Mouse (Mus musculus): ENCODE results near the gene Arsg. TPM values are rescaled to one million over a fixed set of nuclear protein-coding genes. Genes with fewer than 3 reads are reported as not detected.

Arsg gene
- total RNA-seq, 2 experiments from 2014 or later: 10.6 to 14.2 TPM

DNA sequence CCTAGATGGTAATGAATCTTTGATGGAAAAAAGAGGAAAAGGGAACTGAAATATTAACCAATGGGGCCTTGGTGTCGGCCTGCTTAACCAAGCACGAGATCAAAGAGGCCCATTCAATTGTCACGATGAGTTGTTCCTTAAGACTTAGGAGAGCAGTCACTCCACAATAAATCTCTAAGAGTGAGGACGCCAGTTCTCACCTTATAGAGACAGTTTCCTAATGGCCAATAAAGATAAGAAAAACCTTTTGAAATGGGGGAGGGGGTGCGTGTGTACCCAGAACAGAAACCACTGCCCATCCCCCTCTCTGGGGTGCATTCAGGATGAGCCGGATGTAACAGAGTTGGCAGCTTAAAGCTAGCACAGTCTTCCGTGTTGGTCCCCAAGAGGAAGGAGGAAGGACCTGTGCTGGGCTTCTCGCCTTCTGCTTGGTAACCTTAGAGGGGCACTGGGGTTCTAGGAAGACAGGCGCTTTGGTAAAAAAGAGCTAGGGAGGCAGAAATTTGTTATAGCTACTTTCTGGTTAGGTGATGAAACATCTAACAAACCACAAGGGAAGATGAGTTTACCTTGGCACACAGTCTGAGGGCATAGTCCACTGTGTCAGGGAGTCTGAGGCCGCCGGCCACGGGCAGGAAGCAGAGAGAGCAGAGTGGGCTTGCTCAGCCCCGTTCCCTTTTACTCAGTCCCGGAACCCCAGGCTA, 22.7 kb downstream of the Arsg start:
- DNase-seq: peak; percentile 27

DNA sequence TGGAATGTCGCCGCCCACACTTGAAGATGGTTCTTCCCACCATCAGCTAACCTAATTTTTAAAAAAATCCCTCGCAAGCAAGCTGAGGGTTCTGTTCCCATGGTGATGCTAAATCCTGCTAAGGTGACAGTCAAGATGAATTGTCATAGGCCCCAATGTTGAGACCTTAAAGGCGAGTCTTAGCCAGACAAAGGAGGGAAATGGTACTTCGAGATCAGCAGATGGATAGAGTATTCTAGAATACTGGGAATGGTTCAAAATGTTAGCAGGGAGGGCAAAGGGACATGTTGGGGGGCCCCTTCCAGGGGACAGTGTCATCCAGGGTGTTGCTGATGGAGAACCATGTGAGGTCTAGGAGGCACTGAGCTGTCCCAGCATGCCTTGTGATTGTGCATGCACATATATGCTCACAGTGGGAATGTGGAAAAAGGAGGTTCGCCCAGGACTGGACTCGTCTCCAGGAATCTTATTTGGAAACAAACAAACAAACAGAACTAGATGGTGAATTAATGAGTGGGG, 23.4 kb downstream of the Arsg start:
- DNase-seq: no peak

- DNase-seq: no peak
Observed at GRCm38 (mm10) chr11:109496996-109497714, 24.0 kb downstream of the Arsg start.

DNA sequence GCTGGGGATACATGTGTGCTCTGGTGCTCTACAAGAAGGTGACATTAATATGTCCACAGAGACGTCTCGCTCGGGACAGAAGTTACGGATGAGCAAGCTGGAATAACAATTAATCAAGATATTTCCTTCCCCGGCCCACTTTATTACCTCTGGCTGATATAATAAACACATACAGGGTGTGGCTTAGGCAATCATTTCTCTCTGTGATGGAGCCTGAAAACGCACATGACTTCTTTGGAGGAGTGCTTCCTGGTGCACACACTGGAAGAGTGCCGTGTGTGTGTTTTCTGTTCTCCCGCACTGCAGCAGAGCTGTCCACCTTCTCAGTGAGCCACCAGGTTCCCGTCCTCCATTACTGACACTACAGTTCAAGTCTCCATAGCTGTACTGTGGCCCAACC, 24.8 kb downstream of the Arsg start:
- no peak for DNase-seq

- peak; percentile 27 for DNase-seq
Observed at GRCm38 (mm10) chr11:109500206-109500605, 27.0 kb downstream of the Arsg start.

DNA sequence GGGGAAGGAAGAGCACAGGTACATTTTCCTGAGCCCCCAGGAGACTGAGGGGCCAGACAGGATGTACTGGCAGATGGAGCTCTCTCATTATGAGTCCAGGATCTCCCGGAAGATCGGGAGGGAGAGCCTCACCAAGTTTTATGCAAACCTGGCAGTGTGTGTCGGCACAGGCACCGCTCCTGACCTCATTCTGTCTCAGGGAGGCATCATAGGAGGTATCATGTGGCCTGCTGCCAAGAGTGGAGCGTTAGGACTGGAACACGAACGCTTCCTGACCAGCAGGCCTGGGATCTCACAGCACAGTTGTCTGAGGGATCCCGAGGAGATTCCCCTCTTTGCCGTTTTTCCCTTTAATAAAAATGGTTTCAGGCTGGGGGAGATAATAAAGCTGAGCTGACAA, 31.8 kb downstream of the Arsg start:
- peak; percentile 63 for DNase-seq

DNA sequence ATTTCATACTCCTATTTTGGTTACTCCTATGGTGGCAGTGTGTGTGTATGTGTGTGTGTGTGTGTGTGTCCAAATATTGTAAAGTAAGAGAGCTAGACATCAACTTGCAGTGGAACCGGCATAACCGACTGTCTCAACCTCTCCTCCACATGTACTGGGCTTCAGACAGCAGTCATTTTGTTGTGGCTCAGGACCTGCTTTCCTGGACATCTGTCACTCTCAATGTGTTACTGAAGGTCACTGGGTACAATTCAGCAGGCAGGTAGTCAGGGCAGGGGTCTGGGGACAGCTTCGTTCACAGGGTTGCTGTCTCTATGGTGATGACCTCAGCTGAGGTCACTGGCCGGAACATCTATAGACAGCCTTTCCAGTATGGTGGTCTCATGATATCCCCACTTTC, 32.6 kb downstream of the Arsg start:
- DNase-seq: no peak

DNA sequence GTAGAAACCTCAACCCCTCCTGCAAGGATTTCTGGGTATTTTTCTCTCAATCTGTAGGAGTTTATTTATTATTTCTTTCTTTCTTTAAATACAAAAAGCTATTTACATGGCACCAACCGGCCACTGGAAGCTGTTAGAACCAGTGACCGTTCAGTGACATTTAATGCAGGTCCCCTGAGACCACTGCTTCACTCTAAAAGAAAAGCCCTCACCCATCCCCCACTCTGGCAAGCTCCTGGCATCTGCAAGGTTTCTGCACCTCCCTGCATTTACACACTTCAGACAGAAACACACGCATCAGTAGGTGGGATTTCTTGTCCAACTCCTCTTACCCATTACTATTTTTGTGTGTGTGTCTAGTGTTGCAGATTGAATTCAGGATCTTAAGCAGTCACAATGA, 33.9 kb downstream of the Arsg start:
- DNase-seq: no peak

DNA sequence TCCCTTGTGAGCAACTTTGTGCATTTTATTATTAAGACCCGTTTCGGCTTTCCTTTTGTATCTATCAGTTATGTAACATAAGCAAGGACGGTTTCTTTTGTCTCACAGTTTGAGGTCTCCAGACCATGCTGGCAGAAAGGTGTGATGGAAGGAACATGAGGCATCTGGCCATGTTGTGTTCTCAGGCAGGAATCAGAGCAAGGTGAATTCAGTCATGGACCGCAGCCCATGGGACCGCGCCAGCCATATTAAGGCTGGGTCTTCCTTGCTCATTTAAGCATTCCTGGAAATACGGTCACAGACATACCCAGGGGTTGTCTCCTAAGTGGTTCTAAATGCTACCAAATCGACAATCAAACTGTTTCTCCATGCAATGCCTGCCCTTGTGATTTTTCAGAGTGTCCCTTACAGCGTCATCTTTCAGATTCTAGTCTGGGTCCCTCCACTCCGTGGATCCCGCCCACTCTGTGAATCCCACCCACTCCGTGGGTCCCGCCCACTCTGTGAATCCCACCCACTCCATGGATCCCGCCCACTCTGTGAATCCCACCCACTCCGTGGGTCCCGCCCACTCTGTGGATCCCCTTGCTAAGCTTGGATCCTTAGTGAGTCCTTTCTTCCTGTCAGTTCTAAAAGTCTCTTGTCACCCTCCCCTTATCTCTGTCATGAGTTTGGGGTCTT, 40.0 kb downstream of the Arsg start:
- no peak for DNase-seq

DNA sequence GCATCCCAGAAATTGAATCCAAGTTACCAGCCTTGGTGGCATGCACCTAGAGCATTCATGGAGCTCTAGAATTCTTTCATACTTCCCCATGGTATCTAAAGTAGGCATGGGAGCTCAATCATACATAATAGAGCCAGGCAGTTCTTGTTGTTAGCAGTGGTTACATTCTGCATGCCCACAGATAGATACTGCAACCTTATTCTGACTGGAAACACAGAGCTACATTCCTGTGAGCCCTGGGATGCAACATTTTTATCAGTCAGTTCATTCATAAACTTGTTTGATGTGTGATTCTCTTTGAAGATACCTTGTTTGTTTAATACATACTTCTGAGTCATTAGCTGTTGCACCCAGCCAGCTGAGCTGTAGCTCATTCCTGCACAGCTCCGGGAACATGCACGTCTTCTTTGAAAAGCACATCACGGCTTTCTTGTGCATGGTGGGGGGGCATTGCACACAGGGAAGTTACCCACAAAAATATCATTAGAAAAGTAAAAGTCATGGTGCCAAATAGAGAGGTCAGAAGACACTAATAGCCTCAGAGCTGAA, 41.0 kb downstream of the Arsg start:
- no peak for DNase-seq

- DNase-seq: no peak
Observed at GRCm38 (mm10) chr11:109517330-109517729, 44.2 kb downstream of the Arsg start.

DNA sequence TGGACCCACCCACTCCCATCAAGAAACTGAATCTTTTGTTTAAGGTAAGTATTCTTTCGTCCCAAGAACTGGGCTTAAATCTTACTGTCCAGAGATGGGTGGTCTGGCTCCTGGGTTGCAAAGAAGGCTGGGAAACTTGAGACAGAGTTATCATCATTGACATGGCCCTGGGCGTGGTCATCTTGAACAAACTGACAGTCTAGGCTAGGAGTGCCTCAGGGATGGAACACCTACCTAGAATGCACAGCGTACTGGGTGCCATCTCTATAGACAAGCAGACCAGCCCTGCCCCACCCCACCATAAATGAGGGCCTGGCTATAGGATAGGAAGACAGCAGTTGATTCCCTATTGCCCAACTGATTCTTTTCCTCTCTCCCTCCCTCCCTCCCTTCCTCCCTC, 44.6 kb downstream of the Arsg start:
- DNase-seq: no peak

- no peak for DNase-seq
Observed at GRCm38 (mm10) chr11:109520958-109521357, 47.8 kb downstream of the Arsg start.

DNA sequence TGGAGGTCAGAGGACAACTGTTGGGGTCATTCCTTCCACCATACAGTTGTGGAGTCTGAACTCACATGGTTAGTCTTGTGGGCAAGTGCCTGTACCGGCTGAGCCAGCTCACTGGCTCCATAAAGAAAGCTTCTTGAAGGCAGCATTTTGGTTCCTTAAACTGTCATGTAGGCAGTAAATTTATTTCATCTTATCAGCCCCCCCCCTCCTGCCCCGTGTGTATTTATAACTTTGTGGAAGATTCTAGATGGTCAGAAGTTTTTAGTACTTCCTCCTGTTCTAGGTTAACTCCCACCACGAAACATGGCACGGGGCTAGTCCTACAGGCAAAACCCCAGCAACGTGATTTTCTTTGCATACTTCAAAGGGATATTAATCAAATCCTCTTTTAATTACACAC, 51.7 kb downstream of the Arsg start:
- no peak for DNase-seq

- DNase-seq: no peak
Observed at GRCm38 (mm10) chr11:109525571-109525970, 52.4 kb downstream of the Arsg start.

GRCm38 (mm10) chr11:109530030-109530429, 56.9 kb downstream of the Arsg start:
- DNase-seq: no peak

- no peak for DNase-seq
Observed at GRCm38 (mm10) chr11:109535966-109536365, 62.8 kb downstream of the Arsg start.

GRCm38 (mm10) chr11:109536939-109537338, 63.8 kb downstream of the Arsg start:
- DNase-seq: no peak

DNA sequence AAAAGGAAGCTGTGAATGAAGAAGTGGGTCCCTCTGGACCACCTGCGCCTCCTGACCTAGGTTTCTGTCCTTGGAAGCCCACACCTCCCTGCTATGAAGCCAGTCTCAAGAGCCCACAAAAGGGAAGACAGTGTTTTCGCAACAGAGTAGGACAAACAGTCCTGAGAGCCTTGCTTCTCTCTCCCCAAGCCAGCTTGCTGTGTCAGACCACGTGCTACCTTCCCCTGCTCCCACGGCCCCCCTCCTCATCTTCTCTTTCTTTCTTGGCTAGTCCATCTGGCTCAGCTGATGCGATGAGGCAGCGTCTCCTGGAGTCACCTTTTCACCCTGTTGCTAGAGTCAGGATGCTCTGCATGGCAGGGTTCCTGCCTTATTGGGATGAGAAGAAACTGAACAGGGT, 66.1 kb downstream of the Arsg start:
- no peak for DNase-seq

DNA sequence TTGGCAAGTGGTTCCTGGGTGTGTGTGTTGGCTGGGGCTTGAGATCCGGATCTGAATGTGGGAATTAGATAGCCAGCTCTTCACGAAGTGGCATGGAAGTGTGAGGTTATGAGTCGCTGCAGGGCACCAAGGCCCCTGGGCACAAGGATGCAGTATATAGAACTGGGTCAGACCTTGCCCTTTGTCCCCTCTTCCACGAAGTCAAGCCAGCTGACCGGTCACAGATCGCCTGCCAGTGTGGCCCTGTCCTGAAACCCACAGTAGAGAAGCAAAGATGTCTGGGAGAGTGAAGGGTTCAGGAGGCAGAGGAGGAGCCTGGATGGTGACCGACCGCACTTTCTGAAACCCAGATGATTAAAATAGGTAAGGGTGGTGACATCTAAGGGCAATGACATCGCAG, 70.3 kb downstream of the Arsg start:
- DNase-seq: no peak

DNA sequence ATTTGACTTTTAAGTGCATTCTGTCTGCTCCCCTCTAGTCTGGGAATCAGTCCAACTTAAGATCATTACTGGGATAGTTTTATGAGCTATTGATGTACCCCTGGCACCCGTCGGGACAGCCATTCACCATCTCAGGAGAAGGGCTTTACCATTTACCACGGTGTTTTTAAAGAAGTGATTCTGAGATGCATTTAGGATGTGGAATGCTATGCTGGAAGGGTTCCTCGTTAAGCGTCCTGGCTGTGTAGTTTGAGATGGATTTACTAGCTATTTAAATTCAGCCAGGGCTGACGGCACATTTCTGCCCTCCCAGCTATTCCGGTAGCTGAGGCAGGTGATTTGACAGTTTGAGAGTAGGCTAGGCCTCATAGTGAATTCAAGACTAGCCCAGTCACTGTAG, 71.3 kb downstream of the Arsg start:
- no peak for DNase-seq

DNA sequence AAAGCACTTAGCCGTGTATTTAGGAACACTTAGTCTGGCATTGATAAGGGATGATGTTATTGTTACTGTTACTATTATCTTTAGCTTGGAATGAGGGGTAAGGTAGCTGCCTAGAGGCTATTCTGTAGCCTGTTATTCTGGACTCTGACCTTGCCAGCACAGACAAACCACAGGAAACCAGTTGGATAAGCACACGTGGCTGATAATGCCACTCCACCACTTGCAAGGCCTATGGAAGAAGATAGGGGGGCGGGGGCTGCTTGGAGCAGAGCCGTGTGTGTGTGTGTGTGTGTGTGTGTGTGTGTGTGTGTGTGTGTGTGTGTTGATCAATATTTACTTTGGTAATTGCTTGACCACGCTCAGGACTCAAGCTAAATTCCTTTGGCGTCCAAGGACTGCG, 72.1 kb downstream of the Arsg start:
- DNase-seq: no peak

- no peak for DNase-seq
Observed at GRCm38 (mm10) chr11:109545700-109546143, 72.5 kb downstream of the Arsg start.
